Mouse (Mus musculus): ENCODE measurements around the gene Tmem234.

Tmem234 gene

DNA sequence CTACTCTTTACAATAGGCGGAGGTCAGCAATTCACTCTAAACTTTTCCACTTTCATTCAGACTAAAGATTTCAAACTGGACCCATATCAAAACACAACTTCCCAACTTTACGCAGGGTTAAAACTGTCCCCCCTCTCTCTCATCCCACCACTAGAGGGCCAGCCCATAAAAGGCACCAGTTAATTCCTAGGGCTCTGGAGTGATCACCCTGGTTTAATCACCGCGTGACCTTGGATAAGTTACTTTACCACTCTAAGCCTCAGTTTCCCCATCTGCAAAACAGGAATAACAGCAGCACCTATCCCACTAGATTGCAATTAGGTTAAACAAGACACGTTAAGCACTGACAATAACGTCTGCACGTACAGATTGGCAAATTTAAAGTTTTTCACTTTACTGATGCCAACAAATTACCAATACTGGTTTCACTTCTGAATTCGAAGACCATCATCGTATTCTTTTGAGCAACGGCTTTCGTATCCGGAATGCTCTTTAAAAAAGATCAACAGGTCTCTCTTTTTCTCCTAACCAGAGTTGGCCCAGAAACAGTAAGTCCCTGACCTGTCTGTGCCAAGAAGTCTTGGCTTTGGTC is 71.1 kb downstream of the Tmem234 start:
- no peak for DNase-seq (ENCODE audit: low spot score in 2 of 2)

DNA sequence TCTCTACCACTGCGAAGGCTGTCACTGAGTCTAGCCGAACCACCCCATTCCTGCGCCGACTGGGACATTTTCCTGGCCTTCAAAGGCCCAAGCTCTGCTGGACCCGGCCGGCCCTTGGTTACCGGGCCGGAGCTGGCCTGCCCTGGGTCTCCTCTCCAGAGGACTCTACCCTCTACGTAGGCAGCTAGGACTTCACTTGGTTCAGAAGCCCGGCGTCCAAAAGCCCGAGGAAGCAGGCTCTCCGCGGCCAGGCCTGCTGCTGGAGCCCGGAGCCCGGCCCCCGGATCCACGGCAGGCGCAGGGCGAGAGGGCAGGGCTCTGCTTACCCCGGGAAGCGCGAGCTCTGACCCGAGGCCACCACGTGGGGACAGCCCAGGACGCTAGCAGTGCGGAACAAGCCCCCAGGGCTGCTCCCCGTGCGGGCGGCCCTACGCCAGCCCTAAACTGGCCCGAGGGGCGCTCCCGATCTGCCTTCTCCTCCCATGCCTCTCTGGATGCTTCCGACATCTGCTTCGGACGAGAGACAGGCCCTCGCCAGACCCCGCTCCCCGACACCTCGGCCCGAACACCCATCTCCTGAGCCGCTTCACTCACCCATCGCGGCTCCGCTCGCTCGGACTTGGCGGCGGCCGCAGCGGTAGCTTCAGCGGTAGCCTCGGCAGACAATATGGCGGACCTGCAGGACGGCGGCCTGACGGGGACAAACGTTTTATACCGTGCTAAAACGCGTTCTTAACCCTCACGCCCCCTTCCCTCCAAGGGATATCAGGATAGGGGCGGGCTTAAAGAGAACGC is 71.8 kb downstream of the Tmem234 start, which contains the start of gene Kpna6:
Gene Kpna6, minus strand, starts transcription at position 685 of the 795 bp plus-strand sequence.
- peak; percentile 79 to 82 for DNase-seq (ENCODE audit: low spot score in 2 of 2)

DNA sequence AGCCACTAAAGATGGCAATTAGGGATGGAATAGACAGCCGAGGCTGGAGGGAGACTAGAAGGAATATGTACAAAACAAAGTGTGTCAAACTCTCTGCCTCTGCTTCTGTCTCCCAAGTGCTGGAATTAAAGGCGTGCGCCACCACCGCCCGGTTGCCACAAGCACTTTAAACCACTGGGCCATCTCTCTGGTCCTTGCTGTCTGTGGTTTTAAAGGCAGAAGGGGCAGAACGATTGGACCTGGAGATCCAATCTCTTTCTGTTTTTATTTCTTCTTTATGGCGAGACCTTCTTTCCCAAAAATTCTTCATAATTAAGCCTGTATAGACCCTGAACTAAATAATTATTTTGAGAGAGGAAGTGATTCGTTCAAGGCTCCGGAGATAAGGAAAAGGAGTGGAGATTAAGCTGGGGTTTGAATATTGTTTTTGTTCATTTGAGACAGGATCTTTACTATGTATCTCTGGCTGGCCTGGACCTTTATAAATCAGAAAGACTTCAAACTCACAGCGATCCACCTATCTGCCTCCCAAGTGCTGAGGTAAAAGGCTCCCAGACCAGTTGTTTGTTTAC is 72.5 kb downstream of the Tmem234 start:
- no peak for DNase-seq (ENCODE audit: low spot score in 2 of 2)

Data from right cerebral cortex, postnatal 36 days (tissue).